Mouse (Mus musculus): ENCODE results near the gene Kcnma1. TPM values are rescaled to one million over a fixed set of nuclear protein-coding genes. Genes with fewer than 3 reads are reported as not detected.

Kcnma1 gene
- polyA plus RNA-seq, 1 experiment, result 3.0 TPM

- TF ChIP-seq POLR2A (IDR thresholded peaks at IDR 0.05; ENCODE audit: control insufficient read depth, low read depth, low read length) (no peak), CTCF (IDR thresholded peaks at IDR 0.05; ENCODE audit: control insufficient read depth, insufficient read depth, insufficient replicate concordance, low read depth, low read length) (no peak)
Observed at GRCm38 (mm10) chr14:23679378-23679777, 334.9 kb downstream of the Kcnma1 start.

GRCm38 (mm10) chr14:23666420-23666819 lies 347.9 kb downstream of the Kcnma1 start:
- no peaks in the 10 kb centered on the region for H3K4me1 ChIP-seq (ENCODE audit: control insufficient read depth, insufficient read depth, low read length)
- no peaks in the 10 kb centered on the region for H3K36me3 ChIP-seq (ENCODE audit: control insufficient read depth, insufficient read depth, low read length)
- H3K4me3 ChIP-seq (ENCODE audit: control insufficient read depth, low read depth, low read length), result no peak overlapping the region
- H3K27me3 ChIP-seq (ENCODE audit: control insufficient read depth, insufficient read depth, low read length), result no peaks in the 10 kb centered on the region
- no peak overlapping the region for H3K27ac ChIP-seq (ENCODE audit: control insufficient read depth, insufficient read depth, low read depth, low read length)
- no peak for TF ChIP-seq CTCF (IDR thresholded peaks at IDR 0.05; ENCODE audit: control insufficient read depth, insufficient read depth, insufficient replicate concordance, low read depth, low read length)
- no peak for TF ChIP-seq POLR2A (IDR thresholded peaks at IDR 0.05; ENCODE audit: control insufficient read depth, low read depth, low read length)

More at GRCm38 (mm10) chr14:23679378-23679777, 334.9 kb downstream of the Kcnma1 start:
- no peaks in the 10 kb centered on the region for H3K36me3 ChIP-seq (ENCODE audit: control insufficient read depth, insufficient read depth, low read length)
- no peak overlapping the region for H3K27ac ChIP-seq (ENCODE audit: control insufficient read depth, insufficient read depth, low read depth, low read length)
- H3K4me1 ChIP-seq (ENCODE audit: control insufficient read depth, insufficient read depth, low read length), result no peaks in the 10 kb centered on the region
- H3K4me3 ChIP-seq (ENCODE audit: control insufficient read depth, low read depth, low read length), result no peak overlapping the region
- H3K27me3 ChIP-seq (ENCODE audit: control insufficient read depth, insufficient read depth, low read length), result no peaks in the 10 kb centered on the region

- Histone ChIP-seq H3K4me3 (ENCODE audit: control insufficient read depth, low read depth, low read length) (no peak overlapping the region), H3K4me1 (ENCODE audit: control insufficient read depth, insufficient read depth, low read length) (no peaks in the 10 kb centered on the region), H3K27ac (ENCODE audit: control insufficient read depth, insufficient read depth, low read depth, low read length) (no peak overlapping the region), H3K27me3 (ENCODE audit: control insufficient read depth, insufficient read depth, low read length) (no peaks in the 10 kb centered on the region), H3K36me3 (ENCODE audit: control insufficient read depth, insufficient read depth, low read length) (no peaks in the 10 kb centered on the region)
- TF ChIP-seq POLR2A (IDR thresholded peaks at IDR 0.05; ENCODE audit: control insufficient read depth, low read depth, low read length), result no peak
- TF ChIP-seq CTCF (IDR thresholded peaks at IDR 0.05; ENCODE audit: control insufficient read depth, insufficient read depth, insufficient replicate concordance, low read depth, low read length), result no peak
Observed at GRCm38 (mm10) chr14:23651682-23652081, 362.6 kb downstream of the Kcnma1 start.

- H3K4me1 ChIP-seq (ENCODE audit: control insufficient read depth, insufficient read depth, low read length), result no peaks in the 10 kb centered on the region
- no peak overlapping the region for H3K27ac ChIP-seq (ENCODE audit: control insufficient read depth, insufficient read depth, low read depth, low read length)
- H3K36me3 ChIP-seq (ENCODE audit: control insufficient read depth, insufficient read depth, low read length), result no peaks in the 10 kb centered on the region
- no peak for TF ChIP-seq CTCF (IDR thresholded peaks at IDR 0.05; ENCODE audit: control insufficient read depth, insufficient read depth, insufficient replicate concordance, low read depth, low read length)
- no peak for TF ChIP-seq POLR2A (IDR thresholded peaks at IDR 0.05; ENCODE audit: control insufficient read depth, low read depth, low read length)
- H3K27me3 ChIP-seq (ENCODE audit: control insufficient read depth, insufficient read depth, low read length), result no peaks in the 10 kb centered on the region
- no peak overlapping the region for H3K4me3 ChIP-seq (ENCODE audit: control insufficient read depth, low read depth, low read length)
Observed at GRCm38 (mm10) chr14:23650126-23650525, 364.2 kb downstream of the Kcnma1 start.

GRCm38 (mm10) chr14:23645361-23646063 lies 368.8 kb downstream of the Kcnma1 start:
- TF ChIP-seq CTCF (IDR thresholded peaks at IDR 0.05; ENCODE audit: control insufficient read depth, insufficient read depth, insufficient replicate concordance, low read depth, low read length) (no peak), POLR2A (IDR thresholded peaks at IDR 0.05; ENCODE audit: control insufficient read depth, low read depth, low read length) (no peak)
- H3K27me3 ChIP-seq (ENCODE audit: control insufficient read depth, insufficient read depth, low read length), result no peaks in the 10 kb centered on the region

GRCm38 (mm10) chr14:23643162-23643561 lies 371.1 kb downstream of the Kcnma1 start:
- no peaks in the 10 kb centered on the region for H3K4me1 ChIP-seq (ENCODE audit: control insufficient read depth, insufficient read depth, low read length)
- H3K4me3 ChIP-seq (ENCODE audit: control insufficient read depth, low read depth, low read length), result no peak overlapping the region
- TF ChIP-seq CTCF (IDR thresholded peaks at IDR 0.05; ENCODE audit: control insufficient read depth, insufficient read depth, insufficient replicate concordance, low read depth, low read length) (no peak), POLR2A (IDR thresholded peaks at IDR 0.05; ENCODE audit: control insufficient read depth, low read depth, low read length) (no peak)
- H3K36me3 ChIP-seq (ENCODE audit: control insufficient read depth, insufficient read depth, low read length), result no peaks in the 10 kb centered on the region
- H3K27me3 ChIP-seq (ENCODE audit: control insufficient read depth, insufficient read depth, low read length), result no peaks in the 10 kb centered on the region
- H3K27ac ChIP-seq (ENCODE audit: control insufficient read depth, insufficient read depth, low read depth, low read length), result no peak overlapping the region

More at GRCm38 (mm10) chr14:23645361-23646063, 368.8 kb downstream of the Kcnma1 start:
- no peak overlapping the region for H3K4me3 ChIP-seq (ENCODE audit: control insufficient read depth, low read depth, low read length)
- H3K36me3 ChIP-seq (ENCODE audit: control insufficient read depth, insufficient read depth, low read length), result no peaks in the 10 kb centered on the region
- no peak overlapping the region for H3K27ac ChIP-seq (ENCODE audit: control insufficient read depth, insufficient read depth, low read depth, low read length)
- no peaks in the 10 kb centered on the region for H3K4me1 ChIP-seq (ENCODE audit: control insufficient read depth, insufficient read depth, low read length)

- H3K27me3 ChIP-seq (ENCODE audit: control insufficient read depth, insufficient read depth, low read length), result no peaks in the 10 kb centered on the region
- TF ChIP-seq POLR2A (IDR thresholded peaks at IDR 0.05; ENCODE audit: control insufficient read depth, low read depth, low read length) (no peak), CTCF (IDR thresholded peaks at IDR 0.05; ENCODE audit: control insufficient read depth, insufficient read depth, insufficient replicate concordance, low read depth, low read length) (peak; percentile 25; the same call in 1 of the 2 replicates)
- no peaks in the 10 kb centered on the region for H3K36me3 ChIP-seq (ENCODE audit: control insufficient read depth, insufficient read depth, low read length)
- no peak overlapping the region for H3K4me3 ChIP-seq (ENCODE audit: control insufficient read depth, low read depth, low read length)
- H3K4me1 ChIP-seq (ENCODE audit: control insufficient read depth, insufficient read depth, low read length), result no peaks in the 10 kb centered on the region
- no peak overlapping the region for H3K27ac ChIP-seq (ENCODE audit: control insufficient read depth, insufficient read depth, low read depth, low read length)
Observed at GRCm38 (mm10) chr14:23640665-23641064, 373.6 kb downstream of the Kcnma1 start.

All from testis, adult 2 months (tissue).